Mouse (Mus musculus) embryo, embryonic 11 days (tissue): ENCODE data around the gene Crip2.

ENCODE experiments used
- DNase-seq: peaks from one replicate; pipeline ENCODE4 v3.0.0-alpha.2; 2015

Gene Crip2

DNA sequence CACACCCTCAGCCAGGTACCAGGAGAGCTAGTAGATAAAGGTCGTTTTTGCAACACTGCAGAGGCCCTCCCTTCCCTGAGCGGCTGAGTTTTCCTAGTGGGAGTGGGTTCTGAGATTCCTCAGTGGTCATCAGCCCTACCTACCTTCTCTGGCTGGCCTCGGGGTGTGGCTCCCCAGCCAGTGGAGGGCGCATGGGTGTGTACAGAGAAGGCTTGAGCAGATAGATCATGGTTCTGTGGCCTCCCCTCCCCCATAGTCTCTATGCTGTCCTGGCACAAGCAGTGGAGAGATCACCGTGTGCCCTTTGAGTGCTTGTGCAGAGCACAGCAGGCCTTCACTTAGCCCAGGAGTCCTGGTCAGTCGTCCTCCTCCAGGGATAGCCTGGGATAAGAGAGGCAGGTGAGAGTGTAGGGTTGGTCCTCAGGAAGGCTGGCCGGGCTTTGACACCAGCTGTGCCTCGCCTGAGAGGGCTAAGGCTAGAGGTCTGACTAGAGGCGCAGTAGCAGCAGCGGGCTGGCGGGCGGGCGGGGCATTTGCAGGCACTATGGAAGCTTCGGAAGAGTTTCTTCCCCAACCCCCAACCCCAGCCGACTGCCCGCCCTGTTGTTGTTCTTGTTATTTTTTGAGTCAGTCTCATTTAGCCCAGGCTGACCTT lies 8.5 kb downstream of the Crip2 start:
- no peak for DNase-seq

GRCm38 (mm10) chr12:113149341-113149740 lies 9.3 kb downstream of the Crip2 start:
- DNase-seq = no peak

DNA sequence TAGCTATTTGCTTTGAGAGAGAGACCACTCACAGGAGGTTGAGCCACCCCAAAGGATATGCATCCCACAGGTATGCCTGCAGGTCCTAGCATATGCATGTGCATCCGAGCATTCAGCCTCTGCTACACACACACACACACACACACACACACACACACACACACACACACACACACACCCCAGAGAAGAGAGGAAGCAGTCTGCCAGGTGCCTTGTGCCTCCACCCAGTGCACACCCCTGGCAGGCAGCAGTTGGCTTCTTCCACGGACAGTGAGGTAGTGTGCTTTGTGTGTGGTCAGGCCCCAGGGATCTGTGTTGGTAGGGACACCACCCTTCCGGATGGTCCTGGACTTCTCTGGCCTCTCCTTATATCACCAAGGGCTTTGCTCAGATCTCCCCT lies 9.9 kb downstream of the Crip2 start:
- no peak for DNase-seq

DNA sequence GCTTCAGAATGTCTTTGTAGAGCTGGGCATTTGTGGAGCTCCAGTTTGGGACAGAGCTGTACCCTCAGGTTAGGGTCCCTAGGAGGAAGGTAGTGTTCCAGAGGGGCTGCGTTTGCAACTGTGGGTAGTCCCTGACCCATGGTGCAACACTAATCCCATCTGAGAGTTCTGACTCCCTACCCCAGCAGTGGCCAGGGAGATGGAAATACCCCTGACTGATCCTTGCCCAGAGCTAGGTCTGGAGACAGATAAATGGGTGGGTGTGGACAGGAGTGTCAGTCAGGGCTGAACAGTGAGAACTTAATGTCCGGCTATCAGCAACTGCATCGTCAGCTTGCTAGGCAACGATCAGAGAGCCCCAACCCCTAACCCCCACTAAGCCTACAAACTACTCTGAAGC lies 10.6 kb downstream of the Crip2 start:
- no peak for DNase-seq

DNA sequence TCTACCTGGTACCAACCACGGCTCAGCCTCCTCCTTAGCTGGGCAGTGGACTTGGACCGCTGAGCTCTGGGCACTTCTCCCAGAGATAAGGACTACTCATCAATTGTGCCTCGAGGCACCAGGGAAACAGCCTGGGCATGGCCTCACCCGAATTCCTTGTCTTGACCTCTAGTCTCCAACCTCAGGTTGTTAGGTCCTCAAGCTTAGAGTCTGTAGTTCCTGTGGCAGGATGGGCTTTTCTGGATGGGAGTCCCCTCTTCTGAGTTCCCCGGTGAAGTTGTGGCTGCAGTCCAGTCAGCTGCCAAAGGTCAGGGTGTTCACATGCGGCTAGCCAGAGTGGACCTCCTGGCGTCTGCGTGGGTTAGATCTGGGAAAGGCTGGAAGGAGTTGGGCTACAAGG lies 11.0 kb downstream of the Crip2 start:
- DNase-seq = no peak

DNA sequence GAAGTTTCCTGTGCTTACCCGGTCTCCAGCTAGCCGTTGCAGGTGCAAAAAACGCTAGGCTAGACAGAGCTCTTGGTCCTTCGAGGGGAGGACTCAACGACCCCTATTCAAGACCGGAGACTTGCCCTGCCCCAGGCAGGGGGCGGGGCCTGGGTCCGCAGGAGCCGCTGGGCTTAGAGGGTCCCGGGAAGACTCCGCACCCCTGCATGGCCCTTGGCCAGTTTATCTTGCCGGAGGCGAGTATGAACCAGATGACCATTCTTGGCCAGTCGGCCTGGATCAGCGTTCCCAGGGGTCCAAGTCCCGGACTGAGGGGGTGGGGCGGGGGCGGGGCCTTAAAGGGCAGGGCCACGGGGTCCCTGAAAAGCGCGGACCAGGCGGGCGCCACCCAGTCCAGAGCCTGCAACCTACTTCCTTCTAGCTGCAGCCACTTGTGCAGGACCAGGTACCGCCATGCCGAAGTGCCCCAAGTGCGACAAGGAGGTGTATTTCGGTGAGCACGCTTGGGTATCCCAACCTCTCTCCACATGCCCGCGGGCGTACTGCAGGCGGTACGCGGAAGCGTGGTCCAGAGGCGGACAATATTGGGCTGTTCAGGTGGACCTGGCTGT lies 11.7 kb downstream of the Crip2 start:
- peak; percentile 57 for DNase-seq

DNA sequence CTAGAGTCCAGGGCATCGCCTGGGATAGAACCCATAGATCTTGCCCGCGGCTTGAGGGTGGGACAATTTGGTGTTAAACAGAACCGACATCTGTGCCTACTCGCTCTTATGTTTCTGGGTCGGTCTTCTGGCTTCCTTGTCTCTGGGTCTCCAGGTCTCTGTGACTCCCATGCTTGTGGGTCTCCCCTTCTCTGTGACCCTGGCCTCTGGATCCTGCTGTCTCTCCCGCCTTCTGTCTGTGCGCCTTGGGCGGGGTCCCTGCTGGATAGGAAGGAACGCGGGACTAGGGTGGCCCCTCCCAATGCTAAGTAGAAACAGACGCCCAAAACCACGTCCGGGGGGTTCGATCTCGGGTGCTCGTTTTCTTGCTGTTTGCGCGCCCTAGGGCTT lies 12.2 kb downstream of the Crip2 start:
- no peak for DNase-seq

DNA sequence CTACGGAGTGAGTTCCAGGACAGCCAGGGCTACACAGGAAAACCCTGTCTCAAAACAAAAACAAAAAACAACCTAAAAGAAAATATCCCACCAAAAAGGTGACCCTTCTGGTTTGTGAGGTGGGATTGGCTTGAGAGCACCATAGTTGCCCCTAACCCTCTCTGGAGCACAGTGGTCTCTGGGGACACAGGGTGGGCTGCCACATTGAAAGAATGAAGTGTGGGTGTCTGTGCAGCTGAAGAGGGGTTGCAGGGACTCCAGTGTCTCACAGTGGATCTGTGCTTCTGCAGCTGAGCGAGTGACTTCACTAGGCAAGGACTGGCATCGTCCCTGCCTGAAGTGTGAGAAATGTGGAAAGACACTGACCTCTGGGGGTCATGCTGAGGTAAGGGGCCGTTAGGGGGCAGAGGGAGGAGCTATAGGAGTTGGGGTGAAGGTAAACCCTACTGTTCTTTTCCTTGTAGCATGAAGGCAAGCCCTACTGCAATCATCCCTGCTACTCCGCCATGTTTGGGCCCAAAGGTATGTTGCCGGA lies 13.0 kb downstream of the Crip2 start:
- DNase-seq = no peak

- DNase-seq = no peak
These were observed 13.9 kb downstream of the Crip2 start for GRCm38 (mm10) chr12:113153971-113154370.

- DNase-seq = no peak
These were observed 14.7 kb downstream of the Crip2 start for GRCm38 (mm10) chr12:113154747-113155075.

GRCm38 (mm10) chr12:113155076-113155771 lies 15.2 kb downstream of the Crip2 start:
- peak; percentile 57 for DNase-seq

DNA sequence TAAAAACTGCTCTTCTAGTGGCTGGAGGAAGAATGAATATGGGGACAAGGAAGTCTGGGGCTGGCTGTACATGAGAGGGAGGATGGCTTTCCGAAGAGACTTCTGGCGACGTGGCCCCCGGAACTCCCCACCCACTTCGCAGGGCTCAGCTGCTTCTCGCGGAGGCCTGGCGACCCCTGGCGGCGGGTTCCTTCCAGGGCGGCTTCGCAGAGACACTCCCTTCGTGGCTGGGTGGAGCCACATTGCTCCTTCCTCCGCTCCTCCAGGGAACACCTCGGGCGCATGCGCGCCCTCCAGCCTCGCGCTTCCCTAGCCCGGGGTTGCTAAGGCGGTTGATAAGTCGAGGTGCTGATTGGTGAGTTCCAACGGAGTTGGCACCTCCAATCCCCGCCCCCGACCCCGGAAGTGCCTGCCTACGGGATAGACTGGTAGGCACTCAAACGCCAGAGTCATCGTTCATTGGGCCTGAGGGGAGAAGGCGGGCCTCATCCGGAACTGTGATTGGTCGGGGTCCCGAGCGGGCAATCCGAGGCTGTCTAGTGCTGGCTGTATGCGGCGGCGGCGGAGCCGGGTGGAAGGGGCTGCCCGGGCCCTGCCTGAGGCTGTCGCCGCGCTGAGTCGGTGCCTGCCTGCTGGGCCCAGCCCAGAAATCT lies 16.0 kb downstream of the Crip2 start, which contains the start of gene Tedc1:
Gene Tedc1 (plus strand): TSS at position 535 of the 653 bp plus-strand sequence.
- peak; percentile 99 for DNase-seq

GRCm38 (mm10) chr12:113156540-113156929 lies 16.5 kb downstream of the Crip2 start:
- no peak for DNase-seq

GRCm38 (mm10) chr12:113157002-113157401 lies 17.0 kb downstream of the Crip2 start:
- DNase-seq = no peak

- DNase-seq = no peak
These were observed 17.5 kb downstream of the Crip2 start for GRCm38 (mm10) chr12:113157521-113157920.

- DNase-seq = no peak
These were observed 17.9 kb downstream of the Crip2 start for GRCm38 (mm10) chr12:113157971-113158370.

DNA sequence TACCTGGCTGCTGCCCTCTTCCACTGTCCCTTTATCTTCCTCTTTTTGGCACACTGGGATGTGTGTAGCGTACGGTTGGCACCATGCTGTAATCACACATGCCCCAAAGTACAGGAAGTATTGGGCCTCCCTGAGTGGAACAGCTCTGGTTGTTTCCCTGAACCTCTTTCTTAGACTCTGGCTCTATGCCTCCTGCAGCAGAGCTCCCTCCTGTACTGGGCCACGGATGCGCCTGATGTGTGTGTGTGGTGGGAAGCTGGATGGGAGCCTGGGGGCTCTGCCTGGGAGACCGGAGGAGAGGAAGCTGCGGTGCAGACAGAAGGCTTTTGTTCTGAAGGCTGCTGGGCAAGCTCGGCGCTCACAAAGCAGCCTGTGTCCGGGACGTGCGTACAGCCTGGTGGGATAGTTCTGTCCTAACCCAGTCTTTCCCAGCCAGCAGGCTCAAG lies 23.5 kb downstream of the Crip2 start:
- DNase-seq = no peak

GRCm38 (mm10) chr12:113168031-113168536 lies 28.0 kb downstream of the Crip2 start:
- DNase-seq = no peak

GRCm38 (mm10) chr12:113176960-113177725 lies 37.1 kb downstream of the Crip2 start:
- no peak for DNase-seq

DNA sequence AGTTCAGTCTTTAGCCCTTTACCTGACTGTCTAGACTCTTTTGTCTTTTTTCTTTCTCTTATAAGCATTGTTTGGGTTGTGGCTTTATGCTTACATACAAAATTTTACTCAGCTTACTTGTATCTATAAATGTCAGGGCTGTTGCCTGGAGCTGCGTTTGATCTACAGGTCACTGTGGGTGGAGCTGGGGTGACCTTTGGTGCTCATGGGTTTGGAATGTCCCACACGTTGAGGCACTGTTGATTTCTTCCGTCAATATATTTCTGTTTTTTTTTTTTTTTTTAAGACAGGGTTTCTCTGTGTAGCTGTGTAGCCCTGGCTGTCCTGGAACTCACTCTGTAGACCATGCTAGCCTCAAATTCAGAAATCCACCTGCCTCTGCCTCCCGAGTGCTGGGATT lies 41.0 kb downstream of the Crip2 start:
- DNase-seq = no peak

DNA sequence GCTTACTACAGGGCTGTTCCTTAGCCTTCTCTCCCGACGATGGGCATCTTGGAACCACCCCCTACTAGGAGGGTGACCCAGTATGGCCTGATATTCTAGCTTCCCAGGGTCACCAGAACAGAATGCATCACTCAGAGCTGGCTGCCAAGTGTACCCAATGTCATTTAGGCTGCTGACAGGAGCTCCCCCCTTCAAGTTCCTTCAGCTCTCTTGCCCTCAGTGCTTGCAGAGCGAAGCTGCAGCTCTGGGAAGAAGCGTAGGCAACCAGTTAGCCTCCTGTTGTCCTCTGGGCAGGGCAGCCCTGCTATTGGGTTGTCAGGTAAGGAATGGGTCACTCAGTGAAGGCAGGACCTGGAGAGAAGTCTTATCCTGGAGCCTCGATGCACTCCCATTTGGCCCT lies 44.9 kb downstream of the Crip2 start:
- DNase-seq = no peak
